Mouse (Mus musculus) heart, embryonic 15.5 days (tissue): Measurements from ENCODE around the gene Asgr2. TPM values are rescaled to one million over a fixed set of nuclear protein-coding genes. Genes with fewer than 3 reads are reported as not detected.
"Not testable (repeated sequence)": the region's sequence is repeated elsewhere in the genome, so short reads cannot be mapped to it uniquely, and the experiment has no call there.

Experiments
- ATAC-seq: fragments of 200-750 bp; cut with Nextera tagmentation; replicated peaks from 2 replicates; pipeline ENCODE4 v1.8.0; 2017; ENCODE audit warnings: low read depth, moderate TSS enrichment; ENCODE audit not compliant: insufficient number of reproducible peaks, insufficient read depth, low FRiP score
- H3K27ac ChIP-seq: fragments of 300-500 bp; sonication (generic); 2 replicates; pipeline ENCODE4 v1.5.1; 2015; ENCODE audit warnings: mild to moderate bottlenecking, inconsistent platforms
- H3K27me3 ChIP-seq: fragments of 300-500 bp; sonication (generic); 2 replicates; pipeline ENCODE4 v1.6.1; 2015; ENCODE audit warnings: inconsistent platforms
- H3K36me3 ChIP-seq: fragments of 300-500 bp; sonication (generic); 2 replicates; pipeline ENCODE4 v1.6.1; 2015; ENCODE audit warnings: mild to moderate bottlenecking, inconsistent platforms
- H3K4me1 ChIP-seq: fragments of 300-500 bp; sonication (generic); replicated peaks from 2 replicates; pipeline ENCODE4 v1.6.1; 2015; ENCODE audit warnings: inconsistent platforms
- H3K4me2 ChIP-seq: fragments of 300-500 bp; sonication (generic); 2 replicates; pipeline ENCODE4 v1.6.1; 2015; ENCODE audit warnings: inconsistent platforms, mild to moderate bottlenecking, moderate library complexity
- H3K4me3 ChIP-seq: fragments of 300-500 bp; sonication (generic); 2 replicates; pipeline ENCODE4 v1.5.1; 2015; ENCODE audit warnings: mild to moderate bottlenecking, inconsistent platforms
- H3K9ac ChIP-seq: fragments of 300-500 bp; sonication (generic); 2 replicates; pipeline ENCODE4 v1.6.1; 2015; ENCODE audit warnings: mild to moderate bottlenecking, inconsistent platforms
- H3K9me3 ChIP-seq: fragments of 300-500 bp; sonication (generic); replicated peaks from 2 replicates; pipeline ENCODE4 v1.6.1; 2016; ENCODE audit warnings: inconsistent platforms
- WGBS: fragments of 180-500 bp; shearing (Covaris S2); methylation state at CpG from one replicate; pipeline ENCODE4 v1.1.7; 2015; ENCODE audit warnings: mixed read lengths; 5-methylcytosine and 5-hydroxymethylcytosine counted together
- polyA plus RNA-seq: library from polyadenylated mRNA; unstranded; fragments of >200 nt; fragmentation: Nextera tagmentation; extraction: Ambion mirVana; gene quantifications from 2 replicates; pipeline ENCODE4 v1.2.1, GENCODE M21; 2015

The Asgr2 gene
- polyA plus RNA-seq, 1 experiment from 2014 or later: not detected

GRCm38 (mm10) chr11:70066701-70067100 lies 25.7 kb upstream of the Asgr2 start:
- no peak overlapping the region for H3K4me3 ChIP-seq

GRCm38 (mm10) chr11:70068245-70068644 lies 24.2 kb upstream of the Asgr2 start:
- H3K9ac ChIP-seq: no peak overlapping the region
- WGBS: 56% methylated on average over 3 of the region's 3 CpGs
- H3K4me3 ChIP-seq: no peak overlapping the region

More at GRCm38 (mm10) chr11:70066701-70067100, 25.7 kb upstream of the Asgr2 start:
- no peak overlapping the region for H3K27ac ChIP-seq
- ATAC-seq: no peak
- H3K36me3 ChIP-seq: no peaks in the 10 kb centered on the region
- no peak overlapping the region for H3K9ac ChIP-seq
- peaks cover 5% of the 10 kb centered on the region for H3K4me1 ChIP-seq
- 48% methylated on average over 4 of the region's 4 CpGs for whole genome bisulfite sequencing
- H3K27me3 ChIP-seq: no peaks in the 10 kb centered on the region
- no peak overlapping the region for H3K4me2 ChIP-seq
- H3K9me3 ChIP-seq: no peaks in the 10 kb centered on the region

GRCm38 (mm10) chr11:70070057-70070456 lies 22.4 kb upstream of the Asgr2 start:
- WGBS: 67% methylated on average over 6 of the region's 6 CpGs
- Histone ChIP-seq H3K4me3 (no peak overlapping the region), H3K4me2 (no peak overlapping the region), H3K36me3 (no peaks in the 10 kb centered on the region), H3K9me3 (no peaks in the 10 kb centered on the region), H3K9ac (no peak overlapping the region), H3K4me1 (peaks cover 5% of the 10 kb centered on the region), H3K27me3 (no peaks in the 10 kb centered on the region), H3K27ac (no peak overlapping the region)
- ATAC-seq: no peak

More at GRCm38 (mm10) chr11:70068245-70068644, 24.2 kb upstream of the Asgr2 start:
- Histone ChIP-seq H3K4me2 (no peak overlapping the region), H3K9me3 (no peaks in the 10 kb centered on the region), H3K27ac (no peak overlapping the region), H3K4me1 (peaks cover 5% of the 10 kb centered on the region), H3K27me3 (no peaks in the 10 kb centered on the region), H3K36me3 (no peaks in the 10 kb centered on the region)
- ATAC-seq: no peak

- H3K4me3 ChIP-seq, H3K9ac ChIP-seq, ATAC-seq, H3K4me2 ChIP-seq, H3K9me3 ChIP-seq, H3K4me1 ChIP-seq, H3K27me3 ChIP-seq, H3K36me3 ChIP-seq, H3K27ac ChIP-seq: not testable (repeated sequence)
- WGBS: 76% methylated on average over 3 of the region's 3 CpGs
Observed at GRCm38 (mm10) chr11:70070603-70071002, 21.8 kb upstream of the Asgr2 start.

GRCm38 (mm10) chr11:70074379-70075071 lies 17.9 kb upstream of the Asgr2 start:
- ATAC-seq: no peak
- Histone ChIP-seq H3K27me3 (no peaks in the 10 kb centered on the region), H3K9ac (no peak overlapping the region), H3K4me1 (no peaks in the 10 kb centered on the region; the same call in 1 of the 2 replicates), H3K27ac (no peak overlapping the region), H3K4me3 (no peak overlapping the region), H3K9me3 (no peaks in the 10 kb centered on the region), H3K36me3 (no peaks in the 10 kb centered on the region), H3K4me2 (no peak overlapping the region)
- WGBS: 36% methylated on average over 17 of the region's 17 CpGs

- Histone ChIP-seq H3K27ac (no peak overlapping the region), H3K9ac (no peak overlapping the region), H3K27me3 (no peaks in the 10 kb centered on the region), H3K4me3 (no peak overlapping the region), H3K4me2 (no peak overlapping the region), H3K36me3 (no peaks in the 10 kb centered on the region), H3K4me1 (no peaks in the 10 kb centered on the region; the same call in 1 of the 2 replicates), H3K9me3 (no peaks in the 10 kb centered on the region)
- WGBS: 75% methylated on average over 6 of the region's 6 CpGs
- no peak for ATAC-seq
Observed at GRCm38 (mm10) chr11:70075581-70075980, 16.9 kb upstream of the Asgr2 start.

GRCm38 (mm10) chr11:70077441-70077840 lies 15.0 kb upstream of the Asgr2 start:
- Histone ChIP-seq H3K27me3 (no peaks in the 10 kb centered on the region), H3K9ac (no peak overlapping the region), H3K4me2 (no peak overlapping the region), H3K9me3 (no peaks in the 10 kb centered on the region), H3K4me3 (no peak overlapping the region), H3K4me1 (no peaks in the 10 kb centered on the region; the same call in 1 of the 2 replicates), H3K27ac (no peak overlapping the region), H3K36me3 (no peaks in the 10 kb centered on the region)
- 40% methylated on average over 2 of the region's 3 CpGs for WGBS
- ATAC-seq: no peak

GRCm38 (mm10) chr11:70079175-70079574 lies 13.3 kb upstream of the Asgr2 start:
- Histone ChIP-seq H3K9me3 (no peaks in the 10 kb centered on the region), H3K9ac (no peak overlapping the region), H3K27me3 (no peaks in the 10 kb centered on the region), H3K4me1 (no peaks in the 10 kb centered on the region; the same call in 1 of the 2 replicates), H3K4me2 (no peak overlapping the region), H3K36me3 (no peaks in the 10 kb centered on the region), H3K4me3 (no peak overlapping the region), H3K27ac (no peak overlapping the region)
- ATAC-seq: no peak
- WGBS: 63% methylated on average over 6 of the region's 6 CpGs

- no peak overlapping the region for H3K4me3 ChIP-seq
- no peak overlapping the region for H3K27ac ChIP-seq
- no peaks in the 10 kb centered on the region for H3K36me3 ChIP-seq
- H3K27me3 ChIP-seq: no peaks in the 10 kb centered on the region
- ATAC-seq: no peak
- H3K9ac ChIP-seq: no peak overlapping the region
- no peaks in the 10 kb centered on the region; the same call in 1 of the 2 replicates for H3K4me1 ChIP-seq
- no peaks in the 10 kb centered on the region for H3K9me3 ChIP-seq
- 50% methylated on average over 7 of the region's 7 CpGs for WGBS
- no peak overlapping the region for H3K4me2 ChIP-seq
Observed at GRCm38 (mm10) chr11:70079928-70080327, 12.5 kb upstream of the Asgr2 start.

GRCm38 (mm10) chr11:70080803-70081590 lies 11.4 kb upstream of the Asgr2 start:
- 72% methylated on average over 15 of the region's 15 CpGs for WGBS
- Histone ChIP-seq H3K27ac (no peak overlapping the region), H3K27me3 (no peaks in the 10 kb centered on the region), H3K4me2 (no peak overlapping the region), H3K4me1 (no peaks in the 10 kb centered on the region), H3K36me3 (no peaks in the 10 kb centered on the region), H3K9me3 (no peaks in the 10 kb centered on the region), H3K4me3 (no peak overlapping the region), H3K9ac (no peak overlapping the region)
- ATAC-seq: no peak

GRCm38 (mm10) chr11:70084563-70084962 lies 7.9 kb upstream of the Asgr2 start:
- H3K36me3 ChIP-seq: no peaks in the 10 kb centered on the region
- H3K9me3 ChIP-seq: no peaks in the 10 kb centered on the region; the same call in 1 of the 2 replicates
- no peak overlapping the region for H3K4me2 ChIP-seq
- no peak overlapping the region for H3K4me3 ChIP-seq
- ATAC-seq: no peak
- 75% methylated on average over 8 of the region's 8 CpGs for WGBS
- H3K27me3 ChIP-seq: no peaks in the 10 kb centered on the region
- no peak overlapping the region for H3K27ac ChIP-seq
- H3K9ac ChIP-seq: no peak overlapping the region
- no peaks in the 10 kb centered on the region for H3K4me1 ChIP-seq
